Mouse (Mus musculus) left cerebral cortex, postnatal 14 days (tissue): ENCODE data around the gene Fyb2. TPM values are rescaled to one million over a fixed set of nuclear protein-coding genes. Genes with fewer than 3 reads are reported as not detected.
A peak's percentile ranks its signal among the peaks of the same experiment; 100 is the strongest.

ENCODE experiments used
- DNase-seq, 2 experiments: peaks; one replicate each; pipeline ENCODE4 v3.0.0; 2021 to 2022; ENCODE audit warnings: low spot score in 2 of 2, mixed read lengths in 1 of 2
- intact Hi-C: fragments of 180-260 bp; cut with DNase I; formaldehyde crosslinking; loops from one replicate; pipeline ENCODE4 v1.15.1; 2025
- long read RNA-seq, 2 experiments: library from polyadenylated mRNA; stranded (forward); transcript quantifications; one replicate each; pipeline ENCODE4 v2.0.0; 2021
- total RNA-seq, 2 experiments: library from RNA; stranded (reverse); gene quantifications; 2 replicates each; pipeline ENCODE4 v1.2.3; 2021

Fyb2 gene
- 1 to 10 TPM; 1.3 to 1.5 TPM for total RNA-seq
- long read RNA-seq, experiment 1, partial matches to known transcripts: 0 of 1 reads
- long read RNA-seq, experiment 1, other reads (novel, unspliced or antisense): 1 of 1 reads
- long read RNA-seq, experiment 2: 0 reads

DNA sequence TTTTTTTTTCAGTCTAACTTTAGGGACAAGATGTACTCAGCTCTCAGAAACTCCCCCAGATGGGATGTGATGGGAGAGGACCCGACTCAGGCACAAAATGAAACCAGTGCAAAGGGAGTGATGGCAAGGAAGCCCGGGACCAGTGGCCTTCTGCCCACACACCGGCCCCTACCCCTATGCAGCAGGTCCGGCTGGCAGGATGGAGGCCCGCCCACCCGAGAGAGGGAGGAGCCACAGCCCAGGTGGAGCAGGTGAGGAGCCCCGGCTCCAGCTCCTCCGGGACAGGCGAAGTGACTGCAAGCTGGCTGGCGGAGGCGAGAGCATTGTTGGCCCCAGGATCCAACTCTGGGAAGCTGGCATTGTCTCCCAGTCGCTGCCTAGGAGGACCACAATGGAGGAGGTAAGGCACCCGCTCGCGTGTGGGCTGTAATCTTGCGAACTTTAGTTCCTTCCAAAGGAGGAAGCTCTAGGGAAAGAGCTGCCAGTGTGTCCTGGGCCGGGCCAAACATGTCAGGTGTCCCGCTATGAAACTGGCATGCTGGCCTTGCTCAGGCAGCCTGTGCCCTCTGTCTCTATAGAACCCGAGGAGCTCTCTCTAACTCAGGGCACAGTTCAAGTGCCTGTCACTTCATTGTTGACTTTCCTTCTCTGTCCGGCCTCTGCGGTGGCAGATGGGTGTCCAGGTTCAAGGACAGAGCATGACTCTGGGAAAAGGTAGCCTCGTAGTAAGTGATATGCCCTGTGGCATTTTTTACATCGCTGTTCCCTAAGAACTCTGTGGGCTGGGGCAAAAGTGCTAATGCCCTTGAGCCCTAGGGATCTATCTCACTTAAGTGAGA, at the start of gene Fyb2:
Fyb2 (plus strand) TSS at position 166 of the 839 bp plus-strand sequence.
- DNase-seq: no peak
- intact Hi-C loops: loop anchor here (5.0 kb wide), 1 partner anchor 1314 kb away; no protein-coding TSS in a partner anchor

DNA sequence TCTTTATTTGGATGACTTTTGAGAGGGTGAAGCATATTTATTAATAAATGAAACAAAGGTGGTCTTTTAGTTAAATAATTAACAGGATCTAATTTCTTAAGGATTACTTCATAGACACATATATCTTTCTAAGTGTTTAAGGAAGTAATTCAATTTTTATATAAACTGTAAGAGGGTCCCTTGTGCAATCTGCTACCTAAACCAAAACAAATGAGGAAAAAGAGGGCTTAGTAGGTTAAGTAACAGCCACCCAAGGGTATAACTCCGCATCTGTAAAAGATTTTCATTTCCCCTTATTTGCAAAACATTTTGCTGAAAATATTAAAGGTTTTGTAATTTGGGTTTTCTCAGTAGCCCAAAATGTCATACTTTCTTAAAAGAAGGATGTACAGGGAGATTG, 48.9 kb upstream of the Fyb2 start:
- intact Hi-C loops: no loop called here

DNA sequence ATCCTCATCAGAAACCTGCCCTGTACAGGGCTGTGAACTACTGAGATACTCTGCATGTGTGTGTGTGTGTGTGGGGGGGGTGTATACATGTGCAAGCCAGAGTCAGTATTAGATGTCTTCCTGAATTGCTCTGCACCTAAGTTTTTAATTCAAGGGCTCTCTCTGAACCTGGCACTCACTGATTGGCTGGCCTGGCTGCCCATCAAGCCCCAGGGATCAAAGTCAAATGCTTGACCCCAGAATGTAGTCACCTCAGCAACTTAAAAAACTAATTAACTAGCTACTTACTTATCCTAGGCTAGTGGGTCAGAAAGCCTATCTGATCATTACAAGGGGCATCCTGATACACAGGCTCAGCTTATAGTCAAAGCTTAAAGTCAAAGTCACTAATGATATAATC, 43.7 kb upstream of the Fyb2 start:
- intact Hi-C loops: no loop called here
- no peak for DNase-seq

More for the DNA sequence above, 48.9 kb upstream of the Fyb2 start:
- no peak for DNase-seq

DNA sequence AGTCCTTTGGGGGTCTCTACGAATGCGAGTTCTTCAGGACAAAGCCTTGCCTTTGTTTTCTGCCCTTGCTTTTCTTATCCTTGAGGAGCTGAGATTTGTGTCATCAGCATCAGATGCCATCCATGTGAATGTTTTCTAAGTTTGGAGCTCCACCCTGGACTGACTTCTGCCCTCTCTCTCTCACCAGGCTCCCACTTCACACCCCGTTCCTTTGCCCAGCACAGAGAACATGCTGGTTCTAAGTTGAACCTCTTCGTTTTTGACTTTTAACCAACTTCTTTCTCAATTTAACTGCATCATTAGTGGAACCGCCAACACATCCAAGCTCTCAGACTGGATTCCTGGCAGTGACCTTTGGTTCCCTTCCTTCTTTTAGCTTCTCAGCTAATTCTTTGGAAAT, 43.1 kb upstream of the Fyb2 start:
- DNase-seq: no peak
- intact Hi-C loops: no loop called here

DNA sequence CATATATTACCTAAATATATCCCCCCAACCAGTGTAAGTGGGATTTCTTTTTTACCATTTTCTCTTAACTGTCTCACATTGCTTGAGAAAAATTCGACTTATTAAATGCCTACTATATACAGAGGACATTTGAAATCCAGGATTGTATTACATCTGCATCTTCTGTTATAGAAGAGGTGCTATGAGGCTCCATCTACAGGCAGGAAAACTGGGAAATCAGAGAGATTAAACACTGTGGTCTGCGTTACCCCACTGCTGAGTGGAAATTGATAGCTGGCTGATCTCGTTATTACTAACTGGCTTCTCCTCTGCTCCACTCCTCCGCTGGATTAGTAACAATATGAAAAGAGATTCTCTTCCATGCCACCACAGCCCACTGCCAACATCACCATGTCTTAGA, 37.4 kb upstream of the Fyb2 start:
- intact Hi-C loops: no loop called here
- no peak for DNase-seq

DNA sequence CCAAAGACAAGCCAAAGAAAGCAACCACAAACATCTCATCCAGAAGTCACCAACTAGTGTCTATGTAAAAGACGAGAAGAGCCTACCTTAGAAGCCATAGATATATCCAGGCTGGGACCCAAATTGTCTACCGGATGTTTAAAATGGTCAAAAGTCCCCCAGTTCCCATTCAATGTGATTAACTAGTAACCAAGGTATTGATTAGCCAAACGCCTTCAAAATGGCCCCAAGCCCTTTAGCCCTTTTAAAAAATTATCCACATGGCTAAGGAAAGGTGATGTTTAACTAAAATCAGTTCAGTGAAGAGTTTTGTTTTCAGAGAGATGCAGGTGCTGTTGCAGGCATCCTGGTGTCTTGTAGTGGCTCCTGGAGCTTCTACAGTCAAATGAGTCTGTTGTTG, 36.9 kb upstream of the Fyb2 start, which contains the start of gene C8a:
C8a (minus strand) TSS at position 76 of the 400 bp plus-strand sequence.
- intact Hi-C loops: no loop called here
- DNase-seq: no peak

DNA sequence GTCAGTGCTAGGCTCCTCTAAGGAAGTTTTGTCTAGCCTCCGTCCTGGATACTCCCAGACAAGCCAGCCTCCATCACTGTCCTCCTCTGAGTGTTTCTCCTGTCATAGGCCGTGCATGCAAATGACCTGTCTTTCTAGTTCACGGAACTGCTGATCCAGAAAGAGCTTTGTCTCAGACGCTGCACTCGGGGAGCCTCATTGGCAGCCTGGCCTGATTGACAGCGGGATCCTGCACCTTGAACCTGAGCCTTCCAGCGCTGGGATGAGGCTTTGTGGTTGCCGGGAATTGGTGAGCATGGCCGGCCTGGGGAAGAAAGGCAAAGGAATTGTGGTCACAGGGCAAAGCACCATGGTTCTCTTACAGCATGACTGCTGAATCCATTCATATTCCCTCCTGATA, 25.8 kb upstream of the Fyb2 start:
- intact Hi-C loops: no loop called here
- DNase-seq: no peak

DNA sequence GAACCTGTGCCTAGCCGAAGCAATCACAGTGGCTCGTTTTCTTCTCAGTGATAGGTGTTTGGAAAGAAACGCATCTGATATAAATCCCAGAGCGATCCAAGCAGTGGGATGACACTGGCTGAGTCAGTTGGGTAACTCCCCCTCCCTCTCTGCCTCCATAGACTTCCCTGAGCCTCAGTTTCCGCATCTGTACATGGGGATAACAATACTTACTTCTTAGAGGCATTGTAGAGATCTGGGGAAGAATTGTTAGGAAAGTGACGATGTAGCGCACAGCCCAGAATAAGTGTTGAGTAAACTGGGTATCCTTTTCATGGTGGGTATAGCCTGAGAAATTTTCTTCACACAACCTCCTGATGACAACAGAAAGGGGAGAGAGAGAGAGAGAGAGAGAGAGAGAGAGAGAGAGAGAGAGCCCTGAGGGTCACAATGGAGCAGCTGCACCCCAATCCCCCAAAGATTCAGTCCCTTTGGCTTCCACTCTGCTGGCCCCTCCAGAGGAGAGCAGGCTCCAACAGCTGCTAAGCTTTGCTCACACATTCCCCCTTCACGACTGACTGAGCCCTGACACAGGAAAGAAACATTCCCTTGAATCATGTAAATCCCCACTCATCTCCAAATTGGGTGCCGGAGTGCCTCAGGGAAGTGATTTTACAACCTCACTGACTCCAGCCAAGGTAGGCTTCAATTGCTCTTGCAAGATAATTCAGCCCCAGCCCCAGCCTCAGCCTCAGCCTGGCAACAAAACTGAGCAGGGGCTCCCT, 24.6 kb upstream of the Fyb2 start:
- intact Hi-C loops: no loop called here

DNA sequence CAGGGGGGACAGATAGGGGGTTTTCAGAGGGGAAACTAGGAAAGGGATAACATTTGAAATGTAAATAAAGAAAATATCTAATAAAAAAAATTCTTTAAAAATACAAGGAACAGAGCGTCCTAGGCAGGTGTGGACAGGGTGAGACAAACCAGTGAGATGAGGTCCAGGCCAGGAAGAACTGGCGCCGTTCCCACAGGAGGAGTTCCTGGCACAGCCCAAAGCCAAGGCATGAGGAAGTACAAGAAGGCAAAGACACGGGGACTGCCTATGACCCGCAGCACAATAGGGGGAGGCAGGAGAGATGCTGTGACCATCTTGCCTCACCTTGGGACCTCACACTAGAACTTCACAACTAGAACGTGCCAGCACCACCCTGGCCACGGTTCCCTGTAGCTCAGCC, 21.5 kb upstream of the Fyb2 start:
- intact Hi-C loops: loop anchor here (10.0 kb wide), 3 partner anchors 157 to 387 kb away; no protein-coding TSS in a partner anchor
- DNase-seq: no peak

More for the DNA sequence above, 24.6 kb upstream of the Fyb2 start:
- DNase-seq: no peak

DNA sequence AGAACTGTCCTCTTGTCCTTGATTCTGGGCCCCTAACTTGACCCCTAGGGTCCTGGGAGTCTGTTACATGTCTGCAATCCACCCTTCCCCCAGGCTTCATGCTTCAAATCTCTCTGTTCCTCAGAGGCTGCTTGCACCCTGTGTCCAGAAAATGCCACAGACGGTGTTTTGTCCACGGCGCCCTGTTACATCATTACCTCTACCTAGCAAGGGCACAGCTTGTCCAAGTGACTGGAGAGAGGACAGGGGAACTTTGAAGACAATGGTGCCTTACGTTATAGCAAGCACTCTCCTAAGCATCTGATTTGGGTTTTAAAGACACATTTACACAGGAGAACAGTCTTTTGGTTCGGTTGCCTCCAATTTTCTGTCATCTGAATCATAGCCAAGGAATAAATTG, 19.7 kb upstream of the Fyb2 start:
- DNase-seq: peak in 1 of 2 experiments; percentile 30
- intact Hi-C loops: loop anchor here (10.0 kb wide), 3 partner anchors 159 to 389 kb away; no protein-coding TSS in a partner anchor

DNA sequence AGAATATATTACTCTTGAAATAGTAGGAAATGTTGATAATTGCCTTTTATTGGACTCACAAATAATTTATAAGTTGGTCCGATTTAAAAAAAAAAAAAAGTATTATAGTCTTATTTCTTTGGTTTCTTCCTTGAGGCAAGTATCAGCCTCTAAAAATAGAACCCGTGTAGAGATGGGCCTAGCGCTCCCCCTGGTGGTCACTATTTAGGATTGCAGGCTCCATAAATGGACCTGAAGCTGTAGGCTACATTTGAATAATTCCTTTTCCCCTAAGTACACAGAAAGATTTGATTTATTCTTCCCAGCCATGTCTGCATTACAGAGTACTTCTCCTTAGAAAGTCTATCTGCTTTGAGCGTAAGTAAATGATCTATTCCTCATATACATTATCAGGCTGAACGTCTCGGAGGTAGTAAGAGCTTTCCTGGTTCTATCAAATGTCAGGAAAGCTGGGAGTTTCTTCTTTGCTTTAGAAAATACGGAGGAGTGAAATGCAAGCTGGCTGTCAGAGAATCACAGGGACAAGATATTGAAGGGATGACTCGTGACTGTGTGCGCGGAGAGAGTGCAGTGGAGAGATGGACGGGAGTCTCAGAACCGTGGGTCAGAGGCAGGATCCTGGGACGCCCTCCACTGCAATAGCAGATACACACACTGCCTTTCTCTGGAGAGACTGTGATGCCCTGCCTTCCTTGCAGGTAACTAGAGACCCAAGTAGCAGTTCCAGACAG, 19.1 kb upstream of the Fyb2 start:
- intact Hi-C loops: loop anchor here (2.0 to 10.0 kb wide), 4 partner anchors 159 to 525 kb away; no protein-coding TSS in a partner anchor

DNA sequence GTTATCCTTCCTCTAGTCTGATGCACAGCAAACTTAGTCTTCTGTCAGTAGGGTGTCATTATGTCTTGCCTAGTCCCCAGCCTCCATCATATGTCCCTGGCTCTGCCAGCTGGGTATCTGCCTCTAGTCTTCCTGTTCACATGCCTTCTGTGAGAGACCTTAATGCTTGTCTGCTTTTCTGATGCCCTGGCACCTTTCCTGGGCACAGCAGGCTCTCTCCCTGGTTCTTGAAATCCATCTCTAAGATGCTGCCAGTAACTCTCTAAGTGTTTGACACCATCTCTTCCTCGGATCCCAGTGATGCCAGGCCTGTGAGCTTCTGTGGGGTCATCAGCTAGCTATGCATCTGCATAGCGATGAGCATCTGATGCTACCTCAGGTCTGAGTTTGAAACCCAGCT, 10.4 kb upstream of the Fyb2 start:
- no peak for DNase-seq

More for the DNA sequence above, 19.1 kb upstream of the Fyb2 start:
- peak; percentile 77 to 83 for DNase-seq

DNA sequence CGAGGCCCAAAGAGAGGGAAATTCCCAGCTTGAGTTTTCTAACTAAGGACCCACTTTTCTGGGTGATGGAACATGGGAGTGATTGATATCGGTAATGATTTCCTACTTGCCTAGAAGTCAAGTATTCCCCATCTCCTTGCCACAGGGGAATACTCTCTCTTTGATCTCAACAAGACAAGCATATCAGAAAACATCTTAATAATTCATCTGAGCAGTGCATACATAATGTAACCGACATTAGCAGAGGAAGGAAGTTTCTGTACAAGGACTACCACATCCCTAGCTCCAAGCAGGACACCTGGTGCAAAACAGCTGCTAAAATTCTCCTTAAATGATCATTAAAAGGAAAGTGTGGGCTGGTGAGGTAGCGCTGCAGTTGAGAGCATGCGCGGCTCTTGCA, 8.2 kb upstream of the Fyb2 start:
- DNase-seq: no peak
- intact Hi-C loops: no loop called here

More for the DNA sequence above, 10.4 kb upstream of the Fyb2 start:
- intact Hi-C loops: no loop called here

DNA sequence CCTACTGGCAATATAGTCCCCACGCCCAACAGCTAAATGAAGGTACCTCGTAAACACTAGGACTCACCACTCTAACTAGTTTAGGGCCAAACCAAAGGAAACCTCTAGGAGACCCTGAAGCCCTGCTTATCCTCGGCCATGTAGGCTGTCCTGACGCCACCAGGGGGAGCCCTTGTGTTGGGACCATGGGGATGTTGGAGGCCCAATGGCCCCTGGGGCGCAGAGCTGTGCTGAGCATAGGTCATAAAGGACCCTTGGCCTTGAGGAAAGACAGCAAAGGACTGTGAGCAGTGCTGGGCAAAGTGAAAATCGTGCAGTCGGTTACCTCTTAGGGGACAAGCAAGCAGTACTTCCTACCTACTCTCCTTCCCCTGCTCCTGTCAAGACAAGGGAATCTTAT, 1.6 kb upstream of the Fyb2 start:
- intact Hi-C loops: loop anchor here (5.0 kb wide), 1 partner anchor 1316 kb away; no protein-coding TSS in a partner anchor
- peak; percentile 40 to 71 for DNase-seq

DNA sequence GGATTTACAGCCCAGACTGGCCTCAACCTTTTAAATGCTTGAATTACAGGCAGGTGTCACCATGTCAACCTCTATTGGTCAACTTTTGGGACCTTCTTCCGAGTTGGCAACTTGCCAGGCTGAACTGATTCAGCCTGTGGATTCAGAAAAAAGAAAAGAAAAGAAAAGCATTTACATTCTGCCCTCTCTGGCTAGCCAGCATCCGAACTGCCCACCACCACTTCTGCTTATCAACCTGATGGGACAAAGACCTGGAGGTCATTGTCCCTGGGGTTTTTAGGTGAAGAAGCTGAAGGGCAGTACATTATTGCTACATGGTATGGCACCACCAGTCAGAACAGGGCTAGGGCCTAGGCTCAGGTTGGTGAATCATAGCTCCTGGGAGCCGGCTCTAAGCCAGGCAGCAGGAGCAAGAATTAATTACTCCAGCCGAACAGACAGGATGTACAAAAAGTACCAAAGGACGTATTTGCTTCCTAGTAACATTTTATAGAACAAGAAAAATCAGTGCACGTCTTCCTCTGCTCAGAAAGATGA, 1.5 kb downstream of the Fyb2 start:
- intact Hi-C loops: loop anchor here (5.0 kb wide), 1 partner anchor 1313 kb away; no protein-coding TSS in a partner anchor
- DNase-seq: no peak

DNA sequence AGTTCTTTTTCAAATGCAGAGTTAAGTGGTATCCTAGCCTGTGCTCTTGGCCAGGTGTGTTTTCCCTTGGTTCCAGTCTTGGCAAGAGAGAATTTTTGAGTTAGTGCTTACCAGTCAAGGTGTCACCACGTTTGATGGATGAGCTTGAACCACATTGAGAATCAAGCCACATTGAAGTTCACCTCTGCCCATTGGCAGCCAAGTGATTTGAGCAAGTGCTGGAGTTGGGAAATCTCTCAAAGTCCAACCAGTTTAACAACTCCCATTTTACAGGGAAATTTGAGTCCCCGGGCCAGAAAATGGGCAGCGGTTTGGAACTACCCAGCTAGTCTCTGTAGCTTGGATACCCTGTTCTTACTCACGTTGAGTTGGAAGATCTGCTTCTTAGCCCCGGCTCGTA, 4.8 kb downstream of the Fyb2 start:
- intact Hi-C loops: no loop called here
- no peak for DNase-seq

DNA sequence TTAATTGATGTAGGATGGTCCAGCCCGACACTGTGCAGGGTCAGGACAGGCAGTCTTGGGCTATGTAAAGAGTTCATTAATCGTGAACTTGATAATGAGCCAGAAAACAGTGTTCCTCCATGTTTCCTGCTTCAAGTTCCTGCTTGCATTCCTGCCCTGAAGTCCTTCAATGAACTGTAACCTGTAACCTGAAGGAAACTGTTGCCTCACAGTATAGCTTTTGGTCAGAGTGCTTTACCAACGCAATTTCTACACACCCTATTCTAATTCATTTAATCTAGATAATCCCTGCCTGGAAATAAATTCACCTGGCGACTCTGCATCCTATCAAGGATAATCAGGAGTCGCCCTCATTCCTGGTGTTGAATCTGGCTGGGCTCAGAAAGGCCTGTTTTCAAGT, 12.1 kb downstream of the Fyb2 start:
- no peak for DNase-seq
- intact Hi-C loops: no loop called here

DNA sequence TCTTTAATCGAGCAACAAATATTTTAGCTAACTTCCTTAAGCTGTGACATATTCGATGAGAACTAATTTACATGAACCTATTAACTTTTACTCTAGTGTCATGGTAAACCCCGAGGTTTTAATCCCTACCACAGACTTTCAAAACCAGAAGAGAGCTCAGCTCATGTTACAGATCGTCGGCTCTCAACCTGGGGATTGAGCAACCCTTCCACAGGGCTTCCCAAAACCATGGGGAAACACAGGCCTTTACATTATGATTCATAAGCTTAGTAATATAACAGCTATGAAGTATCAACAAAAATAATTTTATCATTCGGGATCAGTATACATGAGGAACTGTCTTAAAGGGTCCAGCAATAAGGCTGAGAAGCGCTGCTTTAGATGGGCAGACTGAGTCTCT, 15.9 kb downstream of the Fyb2 start:
- DNase-seq: no peak
- intact Hi-C loops: no loop called here

DNA sequence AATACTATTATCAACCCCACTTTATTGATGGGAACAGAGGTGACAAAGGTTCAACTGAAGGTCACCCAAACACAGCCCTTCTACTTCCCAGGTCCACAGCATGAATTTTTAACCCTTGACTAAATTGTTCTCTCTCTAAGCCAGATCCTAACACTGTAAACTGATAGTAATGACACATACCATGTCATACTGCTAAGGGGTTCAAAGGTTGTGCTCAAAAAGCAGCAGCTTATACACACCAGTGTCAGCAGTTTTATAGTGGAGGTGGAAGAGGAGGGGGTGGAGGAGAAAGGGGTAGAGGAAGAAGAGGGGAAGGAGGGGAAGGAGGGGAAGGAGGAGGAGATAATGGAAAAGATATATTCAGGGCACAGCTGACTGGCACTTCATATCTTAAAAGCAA, 20.4 kb downstream of the Fyb2 start:
- DNase-seq: no peak
- intact Hi-C loops: no loop called here
